Mouse (Mus musculus): ENCODE measurements around the gene Yif1a.

DNA sequence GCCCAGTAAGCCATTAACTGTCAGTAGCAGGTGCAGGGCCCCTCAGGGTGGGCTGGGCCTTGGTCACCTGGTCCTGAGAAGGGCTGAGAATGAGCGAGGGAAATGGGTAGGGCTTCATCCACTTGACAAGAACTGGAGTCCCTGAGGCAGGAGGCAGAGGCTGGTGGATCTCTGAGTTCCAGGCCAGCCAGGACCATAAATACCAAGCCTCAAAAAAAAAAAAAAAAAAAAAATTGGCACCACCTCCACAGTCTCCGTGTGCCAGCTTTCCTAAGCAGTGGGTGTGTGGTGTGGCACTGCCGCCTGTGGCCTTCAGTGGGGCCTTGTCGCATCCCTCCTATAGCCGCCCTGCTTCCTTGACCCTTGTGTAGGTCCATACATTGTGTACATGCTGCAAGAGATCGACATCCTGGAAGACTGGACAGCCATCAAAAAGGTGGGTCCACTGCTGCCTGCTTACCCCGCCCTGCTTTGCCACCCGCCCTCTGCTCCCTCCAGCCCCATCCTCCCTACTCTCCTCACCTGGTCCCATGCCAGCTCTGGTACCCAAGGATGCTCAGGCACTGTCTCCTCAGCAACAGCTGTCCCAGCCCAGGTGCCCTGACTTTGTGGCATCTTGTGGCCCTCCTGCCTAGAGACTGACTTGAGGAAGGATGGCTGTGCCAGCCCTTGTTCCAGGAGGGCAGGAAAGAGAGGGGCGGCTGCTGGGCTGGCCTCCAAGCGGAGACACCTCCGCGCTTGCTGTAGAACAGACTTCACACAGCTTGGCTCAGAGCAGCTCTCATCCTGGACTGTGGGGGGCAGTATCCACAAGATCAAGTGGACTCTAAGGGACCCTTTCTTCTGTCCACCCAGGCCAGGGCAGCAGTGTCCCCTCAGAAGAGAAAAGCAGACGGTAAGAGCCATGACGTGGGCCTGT lies 39.9 kb upstream of the Yif1a start:
- no peak for TF ChIP-seq USF1 (IDR thresholded peaks at IDR 0.05; ENCODE audit: low read depth)
- TF ChIP-seq CEBPB (IDR thresholded peaks at IDR 0.05; ENCODE audit: insufficient read depth, poor library complexity, severe bottlenecking), result no peak
- TF ChIP-seq POLR2A (IDR thresholded peaks at IDR 0.05; ENCODE audit: insufficient read length, low read depth), result no peak
- no peak for TF ChIP-seq TCF12 (IDR thresholded peaks at IDR 0.05; ENCODE audit: insufficient read depth, poor library complexity, severe bottlenecking)
- no peak for TF ChIP-seq POLR2AphosphoS2 (IDR thresholded peaks at IDR 0.05; ENCODE audit: insufficient read length, low read depth)
- TF ChIP-seq E2F4 (IDR thresholded peaks at IDR 0.05; ENCODE audit: insufficient read depth), result no peak
- no peak for TF ChIP-seq MYOD1 (IDR thresholded peaks at IDR 0.05; ENCODE audit: control insufficient read depth in 1 of 3, insufficient read length in 2 of 3, low read depth in 2 of 3)
- TF ChIP-seq MAX (IDR thresholded peaks at IDR 0.05; ENCODE audit: low read depth), result no peak
